9 mouse cellular contexts compared by ENCODE assay signal in the genomic region with DNA sequence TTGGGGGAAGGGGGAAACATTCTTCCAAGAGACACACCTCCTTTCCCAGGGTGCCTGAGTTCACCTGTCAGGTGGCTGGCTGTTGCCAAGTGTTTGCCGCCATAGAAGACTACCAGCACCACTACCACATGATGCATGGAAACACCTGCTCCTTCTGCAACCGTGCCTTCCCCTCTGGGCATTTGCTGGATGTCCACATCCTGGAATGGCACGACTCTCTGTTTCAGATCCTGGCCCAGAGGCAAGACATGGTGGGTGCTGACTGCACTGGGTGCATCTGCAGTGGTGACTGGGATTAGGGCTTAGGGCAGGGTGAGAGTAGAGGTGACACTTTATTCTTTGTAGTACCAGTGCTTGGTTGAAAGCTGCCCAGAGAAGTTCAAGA. TPM values are rescaled to one million over a fixed set of nuclear protein-coding genes. Genes with fewer than 3 reads are reported as not detected.
A peak's percentile ranks its signal among the peaks of the same experiment; 100 is the strongest.
DNase-seq lines count a peak whose midpoint lies in the region; ATAC-seq and TF ChIP-seq lines count a peak whose summit lies in the region.
"Had no signal": no experiment of that assay in that cellular context is flagged by ENCODE, and none has a peak within 500 bp of the region (broad histone marks: within the 10 kb centered on the region; RNA-seq: fewer than 3 reads in every experiment).

No protein-coding gene starts in this region.

- peak overlapping the region; percentile 88 for H3K4me2 ChIP-seq in embryonic facial prominence, embryonic 15.5 days (replicated peaks)
- H3K4me2 ChIP-seq in intestine, postnatal 0 days (replicated peaks; ENCODE audit: low read depth) = peak overlapping the region; percentile 87
- H3K4me2 ChIP-seq in neural tube, embryonic 14.5 days (ENCODE audit: low read depth, low read length) = peak overlapping the region; percentile 68

- H3K4me1 ChIP-seq in embryonic facial prominence, embryonic 15.5 days = peaks cover 18% of the 10 kb centered on the region
- 0 out of 2 replicates have a peak, but pooled peaks cover 5% of the 10 kb centered on the region for H3K4me1 ChIP-seq in intestine, postnatal 0 days (replicated peaks; ENCODE audit: control insufficient read depth, insufficient read depth, low read length)
- H3K4me1 ChIP-seq in neural tube, embryonic 14.5 days (ENCODE audit: control insufficient read depth, insufficient read depth, low read length) = peaks cover 9% of the 10 kb centered on the region

- peaks cover 38% of the 10 kb centered on the region for H3K36me3 ChIP-seq in embryonic facial prominence, embryonic 15.5 days
- peaks cover 25% of the 10 kb centered on the region for H3K36me3 ChIP-seq in intestine, postnatal 0 days (ENCODE audit: control insufficient read depth, insufficient read depth)
- H3K36me3 ChIP-seq in neural tube, embryonic 14.5 days (ENCODE audit: control insufficient read depth, insufficient read depth, low read length) = peaks cover 27% of the 10 kb centered on the region

- WGBS in embryonic facial prominence, embryonic 15.5 days = 43% methylated on average over 3 of the region's 3 CpGs
- WGBS in intestine, postnatal 0 days = 52% methylated on average over 3 of the region's 3 CpGs
- 60% methylated on average over 3 of the region's 3 CpGs for WGBS in neural tube, embryonic 14.5 days

- no peaks in the 10 kb centered on the region for H3K9me3 ChIP-seq in embryonic facial prominence, embryonic 15.5 days (replicated peaks)
- H3K9me3 ChIP-seq in intestine, postnatal 0 days (ENCODE audit: control insufficient read depth) = no peaks in the 10 kb centered on the region
- no peaks in the 10 kb centered on the region for H3K9me3 ChIP-seq in neural tube, embryonic 14.5 days (ENCODE audit: control insufficient read depth, low read length)

- TF ChIP-seq CTCF in layer of hippocampus, adult 2 months (conservative IDR thresholded peaks at IDR 0.05) = no peak
- TF ChIP-seq CTCF in intestine, postnatal 0 days (IDR thresholded peaks at IDR 0.05; ENCODE audit: low read depth) = no peak

- ATAC-seq in embryonic facial prominence, embryonic 15.5 days (ENCODE audit: insufficient number of reproducible peaks, low FRiP score, low TSS enrichment, low read depth) = no peak
- ATAC-seq in intestine, postnatal 0 days = no peak
- ATAC-seq in neural tube, embryonic 14.5 days (ENCODE audit: low read depth) = peak; percentile 5; the same call in 1 of the 2 replicates

- DNase-seq in layer of hippocampus, adult 2 months (ENCODE audit: low spot score in 2 of 2) = no peak
- no peak for DNase-seq in layer of hippocampus, postnatal 10 days (ENCODE audit: low spot score in 2 of 2)
- DNase-seq in urinary bladder, postnatal 25 days (ENCODE audit: low spot score) = no peak
- DNase-seq in thymus, postnatal 36 days = no peak
- DNase-seq in cerebellum, postnatal 4 days (ENCODE audit: low spot score in 2 of 2) = no peak

- peak overlapping the region; percentile 89; the same call in 1 of the 2 replicates for H3K9ac ChIP-seq in embryonic facial prominence, embryonic 15.5 days
- no peak overlapping the region for H3K9ac ChIP-seq in intestine, postnatal 0 days (ENCODE audit: low read depth, low read length)
- peak overlapping the region; percentile 88 for H3K9ac ChIP-seq in neural tube, embryonic 14.5 days (replicated peaks; ENCODE audit: low read depth, low read length)

- H3K27me3 ChIP-seq in embryonic facial prominence, embryonic 15.5 days = no peaks in the 10 kb centered on the region
- no peaks in the 10 kb centered on the region for H3K27me3 ChIP-seq in intestine, postnatal 0 days (replicated peaks; ENCODE audit: control insufficient read depth, insufficient read depth, low read length)
- H3K27me3 ChIP-seq in neural tube, embryonic 14.5 days (ENCODE audit: control insufficient read depth, insufficient read depth, low read length) = no peaks in the 10 kb centered on the region

- H3K4me3 ChIP-seq in layer of hippocampus, adult 2 months = peak overlapping the region; percentile 78
- peak overlapping the region; percentile 73 for H3K4me3 ChIP-seq in embryonic facial prominence, embryonic 15.5 days (replicated peaks)
- H3K4me3 ChIP-seq in intestine, postnatal 0 days (ENCODE audit: low read depth, low read length) = peak overlapping the region; percentile 83
- H3K4me3 ChIP-seq in neural tube, embryonic 14.5 days (ENCODE audit: low read depth, low read length) = peak overlapping the region; percentile 89

- H3K27ac ChIP-seq in layer of hippocampus, adult 2 months = no peak overlapping the region
- H3K27ac ChIP-seq in embryonic facial prominence, embryonic 15.5 days (replicated peaks) = no peak overlapping the region
- no peak overlapping the region for H3K27ac ChIP-seq in intestine, postnatal 0 days (ENCODE audit: low read depth, low read length)
- no peak overlapping the region for H3K27ac ChIP-seq in neural tube, embryonic 14.5 days (ENCODE audit: low read depth, low read length)

RNA-seq across cellular contexts. Expression of a gene that starts 0.7 kb away (rescaled TPM):
- total RNA-seq in layer of hippocampus, adult 2 months (2021) = 10 to 100 TPM; 39.9 to 40.6 TPM
- total RNA-seq in layer of hippocampus, postnatal 10 days (2021) = 10 to 100 TPM; 40.8 TPM
- polyA plus RNA-seq in embryonic facial prominence, embryonic 15.5 days (2015; fragmentation: Nextera tagmentation; extraction: Ambion mirVana) = 49.7 and 55.3 TPM in 2 replicates
- polyA plus RNA-seq in intestine, postnatal 0 days (2015; fragmentation: Nextera tagmentation; extraction: Ambion mirVana) = 12.3 and 13.0 TPM in 2 replicates
- polyA plus RNA-seq in neural tube, embryonic 14.5 days (2014; fragmentation: Nextera tagmentation; extraction: Ambion mirVana) = 57.1 and 61.0 TPM in 2 replicates

RNA-seq across cellular contexts. Expression of a gene that starts 1.0 kb away (rescaled TPM):
- 10 to 100 TPM; 24.8 to 28.7 TPM for total RNA-seq in layer of hippocampus, adult 2 months (2021)
- 10 to 100 TPM; 22.3 to 24.9 TPM for total RNA-seq in layer of hippocampus, postnatal 10 days (2021)
- polyA plus RNA-seq in embryonic facial prominence, embryonic 15.5 days (2015; fragmentation: Nextera tagmentation; extraction: Ambion mirVana) = 38.5 and 39.0 TPM in 2 replicates
- polyA plus RNA-seq in intestine, postnatal 0 days (2015; fragmentation: Nextera tagmentation; extraction: Ambion mirVana) = 16.0 and 17.6 TPM in 2 replicates
- 52.7 and 61.2 TPM in 2 replicates for polyA plus RNA-seq in neural tube, embryonic 14.5 days (2014; fragmentation: Nextera tagmentation; extraction: Ambion mirVana)

RNA-seq across cellular contexts. Expression of a gene that starts 11.7 kb away (rescaled TPM):
- under 1 TPM in 1 of 2 experiments, not detected in 1; 0.15 TPM for total RNA-seq in layer of hippocampus, adult 2 months (2021)
- under 1 TPM; 0.16 to 0.20 TPM for total RNA-seq in layer of hippocampus, postnatal 10 days (2021)
- polyA plus RNA-seq in embryonic facial prominence, embryonic 15.5 days (2015; fragmentation: Nextera tagmentation; extraction: Ambion mirVana) = not detected in 2 replicates
- not detected in 2 replicates for polyA plus RNA-seq in intestine, postnatal 0 days (2015; fragmentation: Nextera tagmentation; extraction: Ambion mirVana)
- polyA plus RNA-seq in neural tube, embryonic 14.5 days (2014; fragmentation: Nextera tagmentation; extraction: Ambion mirVana) = 6.6 and 8.1 TPM in 2 replicates
- total RNA-seq: hematopoietic stem cell, adult 5-6 weeks had no signal

RNA-seq across cellular contexts. Expression of a gene that starts 44.8 kb away (rescaled TPM):
- 1 to 10 TPM; 3.4 to 6.0 TPM for total RNA-seq in layer of hippocampus, adult 2 months (2021)
- 1 to 10 TPM; 1.3 to 2.4 TPM for total RNA-seq in layer of hippocampus, postnatal 10 days (2021)
- polyA plus RNA-seq in embryonic facial prominence, embryonic 15.5 days (2015; fragmentation: Nextera tagmentation; extraction: Ambion mirVana) = 2.8 and 4.0 TPM in 2 replicates
- 0.29 and 0.52 TPM in 2 replicates for polyA plus RNA-seq in intestine, postnatal 0 days (2015; fragmentation: Nextera tagmentation; extraction: Ambion mirVana)
- 3.2 and 3.3 TPM in 2 replicates for polyA plus RNA-seq in neural tube, embryonic 14.5 days (2014; fragmentation: Nextera tagmentation; extraction: Ambion mirVana)

RNA-seq across cellular contexts. Expression of a gene that starts 45.2 kb away (rescaled TPM):
- total RNA-seq in layer of hippocampus, adult 2 months (2021) = 100 to 1,000 TPM; 255 to 267 TPM
- 100 to 1,000 TPM; 247 to 252 TPM for total RNA-seq in layer of hippocampus, postnatal 10 days (2021)
- 3.4 and 3.7 TPM in 2 replicates for polyA plus RNA-seq in embryonic facial prominence, embryonic 15.5 days (2015; fragmentation: Nextera tagmentation; extraction: Ambion mirVana)
- polyA plus RNA-seq in intestine, postnatal 0 days (2015; fragmentation: Nextera tagmentation; extraction: Ambion mirVana) = 3.7 and 3.9 TPM in 2 replicates
- polyA plus RNA-seq in neural tube, embryonic 14.5 days (2014; fragmentation: Nextera tagmentation; extraction: Ambion mirVana) = 209 and 365 TPM in 2 replicates
- total RNA-seq: hematopoietic stem cell, adult 5-6 weeks had no signal
